Mouse (Mus musculus) forebrain, postnatal 0 days (tissue): ENCODE results near the gene Gm17455. TPM values are rescaled to one million over a fixed set of nuclear protein-coding genes. Genes with fewer than 3 reads are reported as not detected.

ENCODE experiments used
- ATAC-seq: fragments of 200-750 bp; cut with Nextera tagmentation; 2 replicates; pipeline ENCODE4 v1.8.0; 2017; ENCODE audit warnings: mild to moderate bottlenecking, moderate library complexity
- DNase-seq: peaks from one replicate; pipeline ENCODE4 v3.0.0-alpha.2; 2015
- H3K27ac ChIP-seq: fragments of 300-500 bp; sonication (generic); 2 replicates; pipeline ENCODE4 v1.5.1; 2014; ENCODE audit warnings: low read depth, mild to moderate bottlenecking, antibody characterized with exemption, low read length, moderate library complexity, mixed read lengths
- H3K27me3 ChIP-seq: fragments of 300-500 bp; sonication (generic); 2 replicates; pipeline ENCODE4 v1.6.1; 2014; ENCODE audit warnings: mild to moderate bottlenecking, low read length, mixed read lengths; ENCODE audit not compliant: insufficient read depth
- H3K36me3 ChIP-seq: fragments of 300-500 bp; sonication (generic); 2 replicates; pipeline ENCODE4 v1.6.1; 2014; ENCODE audit warnings: mild to moderate bottlenecking, moderate library complexity; ENCODE audit not compliant: insufficient read depth
- H3K4me1 ChIP-seq: fragments of 300-500 bp; sonication (generic); 2 replicates; pipeline ENCODE4 v1.6.1; 2014; ENCODE audit warnings: antibody characterized with exemption; ENCODE audit not compliant: insufficient read depth
- H3K4me2 ChIP-seq: fragments of 300-500 bp; sonication (generic); 2 replicates; pipeline ENCODE4 v1.6.1; 2014; ENCODE audit warnings: low read depth, mild to moderate bottlenecking, moderate library complexity
- H3K4me3 ChIP-seq: fragments of 300-500 bp; sonication (generic); 2 replicates; pipeline ENCODE4 v1.5.1; 2014; ENCODE audit warnings: low read depth, low read length, mixed read lengths
- H3K9ac ChIP-seq: fragments of 300-500 bp; sonication (generic); 2 replicates; pipeline ENCODE4 v1.6.1; 2014; ENCODE audit warnings: mild to moderate bottlenecking
- H3K9me3 ChIP-seq: fragments of 300-500 bp; sonication (generic); 2 replicates; pipeline ENCODE4 v1.6.1; 2016; ENCODE audit warnings: low read length
- CTCF ChIP-seq: sonication (generic); IDR thresholded peaks from 2 replicates; pipeline ENCODE4 v1.5.1; 2016; ENCODE audit warnings: antibody characterized with exemption, control low read depth, low read depth
- WGBS: fragments of 180-500 bp; shearing (Covaris S2); extraction: QIAGEN DNeasy Blood & Tissue Kit; methylation state at CpG from one replicate; pipeline ENCODE4 v1.1.7; 2014; 5-methylcytosine and 5-hydroxymethylcytosine counted together
- polyA plus RNA-seq: library from polyadenylated mRNA; unstranded; fragments of >200 nt; fragmentation: Nextera tagmentation; extraction: Ambion mirVana; gene quantifications from 2 replicates; pipeline ENCODE4 v1.2.1, GENCODE M21; 2015
- total RNA-seq: library from RNA; depleted of rRNA; stranded (reverse); fragments of >200 nt; gene quantifications from 2 replicates; pipeline ENCODE4 v1.2.3, GENCODE M21; 2014

Gm17455 gene
- total and polyA plus RNA-seq, 2 experiments from 2014 or later, result 5.4 to 10.6 TPM

GRCm38 (mm10) chr10:60419624-60420023 is 20.1 kb downstream of the Gm17455 start:
- WGBS, result 25% methylated on average over 4 of the region's 4 CpGs
- peak; percentile 65 for TF ChIP-seq CTCF
- DNase-seq (no peak), ATAC-seq (no peak)
- no peaks in the 10 kb centered on the region for H3K9me3 ChIP-seq
- no peaks in the 10 kb centered on the region for H3K36me3 ChIP-seq
- no peaks in the 10 kb centered on the region for H3K4me1 ChIP-seq
- H3K4me2 ChIP-seq, result no peak overlapping the region
- H3K9ac ChIP-seq, result no peak overlapping the region
- no peak overlapping the region for H3K27ac ChIP-seq
- no peaks in the 10 kb centered on the region for H3K27me3 ChIP-seq
- H3K4me3 ChIP-seq, result no peak overlapping the region

- 0 out of 2 replicates have a peak, but pooled peaks cover 7% of the 10 kb centered on the region for H3K9me3 ChIP-seq
- no peak overlapping the region for H3K9ac ChIP-seq
These were observed 23.2 kb downstream of the Gm17455 start for GRCm38 (mm10) chr10:60422756-60423155.

GRCm38 (mm10) chr10:60430001-60430400 is 30.5 kb downstream of the Gm17455 start:
- DNase-seq, result peak; percentile 34
- Histone ChIP-seq H3K27ac (no peak overlapping the region), H3K4me3 (no peak overlapping the region), H3K9ac (no peak overlapping the region), H3K36me3 (no peaks in the 10 kb centered on the region), H3K4me1 (no peaks in the 10 kb centered on the region), H3K9me3 (0 out of 2 replicates have a peak, but pooled peaks cover 7% of the 10 kb centered on the region), H3K27me3 (no peaks in the 10 kb centered on the region), H3K4me2 (no peak overlapping the region)
- ATAC-seq, result no peak
- no peak for TF ChIP-seq CTCF
- WGBS, result 16% methylated on average over 10 of the region's 10 CpGs

More at GRCm38 (mm10) chr10:60422756-60423155, 23.2 kb downstream of the Gm17455 start:
- no peak for DNase-seq
- ATAC-seq, result no peak
- no peak overlapping the region for H3K27ac ChIP-seq
- no peaks in the 10 kb centered on the region for H3K36me3 ChIP-seq
- 61% methylated on average over 7 of the region's 7 CpGs for WGBS
- H3K4me2 ChIP-seq, result no peak overlapping the region
- H3K4me1 ChIP-seq, result no peaks in the 10 kb centered on the region
- H3K4me3 ChIP-seq, result no peak overlapping the region
- no peaks in the 10 kb centered on the region for H3K27me3 ChIP-seq
- TF ChIP-seq CTCF, result no peak

- Histone ChIP-seq H3K27ac (no peak overlapping the region), H3K4me1 (no peaks in the 10 kb centered on the region), H3K4me2 (no peak overlapping the region), H3K27me3 (no peaks in the 10 kb centered on the region), H3K9ac (no peak overlapping the region), H3K4me3 (no peak overlapping the region), H3K9me3 (0 out of 2 replicates have a peak, but pooled peaks cover 3% of the 10 kb centered on the region), H3K36me3 (no peaks in the 10 kb centered on the region)
- WGBS, result 28% methylated on average over 6 of the region's 6 CpGs
- TF ChIP-seq CTCF, result no peak
- DNase-seq (no peak), ATAC-seq (no peak)
These were observed 31.1 kb downstream of the Gm17455 start for GRCm38 (mm10) chr10:60430591-60430990.

GRCm38 (mm10) chr10:60432679-60433078 is 33.2 kb downstream of the Gm17455 start:
- WGBS, result 32% methylated on average over 4 of the region's 4 CpGs
- no peaks in the 10 kb centered on the region for H3K36me3 ChIP-seq
- no peaks in the 10 kb centered on the region for H3K4me1 ChIP-seq
- H3K27ac ChIP-seq, result no peak overlapping the region
- H3K4me2 ChIP-seq, result no peak overlapping the region
- no peaks in the 10 kb centered on the region for H3K9me3 ChIP-seq
- no peak for TF ChIP-seq CTCF
- H3K27me3 ChIP-seq, result no peaks in the 10 kb centered on the region
- no peak overlapping the region for H3K4me3 ChIP-seq
- DNase-seq (no peak), ATAC-seq (no peak)
- no peak overlapping the region for H3K9ac ChIP-seq

GRCm38 (mm10) chr10:60442321-60442720 is 42.8 kb downstream of the Gm17455 start:
- no peak overlapping the region for H3K27ac ChIP-seq
- H3K4me3 ChIP-seq, result no peak overlapping the region
- H3K4me1 ChIP-seq, result no peaks in the 10 kb centered on the region
- no peak for TF ChIP-seq CTCF
- no peak for DNase-seq
- ATAC-seq, result no peak
- 90% methylated on average over 4 of the region's 4 CpGs for WGBS
- no peaks in the 10 kb centered on the region for H3K36me3 ChIP-seq
- no peaks in the 10 kb centered on the region for H3K27me3 ChIP-seq
- H3K4me2 ChIP-seq, result no peak overlapping the region
- H3K9me3 ChIP-seq, result no peaks in the 10 kb centered on the region
- no peak overlapping the region for H3K9ac ChIP-seq

- Histone ChIP-seq H3K27me3 (no peaks in the 10 kb centered on the region), H3K9ac (no peak overlapping the region), H3K4me3 (no peak overlapping the region), H3K9me3 (no peaks in the 10 kb centered on the region), H3K27ac (no peak overlapping the region), H3K4me1 (no peaks in the 10 kb centered on the region), H3K36me3 (no peaks in the 10 kb centered on the region), H3K4me2 (no peak overlapping the region)
- 6% methylated on average over 2 of the region's 2 CpGs for WGBS
- TF ChIP-seq CTCF, result no peak
- ATAC-seq (no peak), DNase-seq (no peak)
These were observed 43.6 kb downstream of the Gm17455 start for GRCm38 (mm10) chr10:60443078-60443477.
